Mouse (Mus musculus) hindbrain, embryonic 14.5 days (tissue): ENCODE measurements around the gene Ppp4r3a. TPM values are rescaled to one million over a fixed set of nuclear protein-coding genes. Genes with fewer than 3 reads are reported as not detected.

ENCODE experiments used
- ATAC-seq: fragments of 200-750 bp; cut with Nextera tagmentation; 2 replicates; pipeline ENCODE4 v1.8.0; 2017; ENCODE audit warnings: moderate number of reproducible peaks, mild to moderate bottlenecking, moderate TSS enrichment, moderate library complexity; ENCODE audit not compliant: low FRiP score
- DNase-seq: peaks from one replicate; pipeline ENCODE4 v3.0.0-alpha.2; 2015; ENCODE audit warnings: low spot score
- H3K27ac ChIP-seq: fragments of 300-500 bp; sonication (generic); 2 replicates; pipeline ENCODE4 v1.5.1; 2014; ENCODE audit warnings: mild to moderate bottlenecking, moderate library complexity
- H3K27me3 ChIP-seq: fragments of 300-500 bp; sonication (generic); 2 replicates; pipeline ENCODE4 v1.6.1; 2014; ENCODE audit warnings: mild to moderate bottlenecking, low read length, mixed read lengths; ENCODE audit not compliant: control insufficient read depth, insufficient read depth
- H3K36me3 ChIP-seq: fragments of 300-500 bp; sonication (generic); replicated peaks from 2 replicates; pipeline ENCODE4 v1.6.1; 2014; ENCODE audit not compliant: control insufficient read depth, insufficient read depth
- H3K4me1 ChIP-seq: fragments of 300-500 bp; sonication (generic); replicated peaks from 2 replicates; pipeline ENCODE4 v1.6.1; 2014; ENCODE audit warnings: antibody characterized with exemption, low read length, mixed read lengths; ENCODE audit not compliant: control insufficient read depth, insufficient read depth
- H3K4me2 ChIP-seq: fragments of 300-500 bp; sonication (generic); replicated peaks from 2 replicates; pipeline ENCODE4 v1.6.1; 2014; ENCODE audit warnings: mild to moderate bottlenecking, moderate library complexity
- H3K4me3 ChIP-seq: fragments of 300-500 bp; sonication (generic); replicated peaks from 2 replicates; pipeline ENCODE4 v1.5.1; 2014; ENCODE audit warnings: mild to moderate bottlenecking, low read length
- H3K9ac ChIP-seq: fragments of 300-500 bp; sonication (generic); 2 replicates; pipeline ENCODE4 v1.6.1; 2014
- H3K9me3 ChIP-seq: fragments of 300-500 bp; sonication (generic); 2 replicates; pipeline ENCODE4 v1.6.1; 2016; ENCODE audit warnings: low read length; ENCODE audit not compliant: control insufficient read depth
- WGBS: fragments of 180-500 bp; shearing (Covaris S2); extraction: QIAGEN DNeasy Blood & Tissue Kit; methylation state at CpG from one replicate; pipeline ENCODE4 v1.1.7; 2014; 5-methylcytosine and 5-hydroxymethylcytosine counted together
- polyA plus RNA-seq: library from polyadenylated mRNA; unstranded; fragments of >200 nt; fragmentation: Nextera tagmentation; extraction: Ambion mirVana; gene quantifications from 2 replicates; pipeline ENCODE4 v1.2.1, GENCODE M21; 2014

The Ppp4r3a gene
- polyA plus RNA-seq, 1 experiment from 2014 or later: 29.1 TPM

DNA sequence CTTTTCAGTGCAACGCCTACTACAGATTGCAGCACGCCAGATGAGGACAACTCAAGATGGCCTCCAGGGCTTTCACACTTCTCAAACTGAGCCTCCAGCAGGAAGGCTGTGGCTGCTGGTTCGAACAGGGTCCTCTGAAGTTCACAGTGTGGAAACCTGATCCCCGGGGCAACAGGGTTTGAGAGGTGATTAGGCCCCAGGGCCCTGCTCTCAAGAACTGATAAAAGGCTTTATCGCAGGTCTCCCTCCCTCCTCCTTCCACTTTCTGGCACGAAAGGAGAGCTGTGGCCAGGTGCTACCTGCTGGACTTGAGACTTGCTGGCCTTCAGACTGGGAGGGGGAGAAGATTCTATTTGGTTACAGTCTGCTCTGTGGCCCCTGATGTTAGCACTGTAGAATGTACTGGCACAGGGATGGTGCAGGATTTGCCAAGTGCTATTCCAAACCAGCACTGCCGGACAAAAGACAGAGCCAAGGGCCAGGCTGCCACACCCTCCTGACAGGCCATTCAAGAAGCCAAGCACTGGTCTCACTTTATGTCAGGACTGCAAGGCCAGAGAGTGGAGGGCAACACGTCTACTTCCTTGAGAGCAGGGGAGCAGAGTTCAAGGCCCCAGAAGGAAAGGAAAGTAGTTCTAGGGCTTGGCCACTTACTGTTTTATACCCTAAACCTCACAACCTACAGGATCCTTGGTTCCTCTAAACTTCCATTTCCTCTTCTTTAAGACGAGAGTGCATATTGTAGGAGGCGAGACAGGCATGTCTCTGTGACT lies 73.2 kb downstream of the Ppp4r3a start:
- H3K4me1 ChIP-seq: peaks cover 24% of the 10 kb centered on the region
- DNase-seq (no peak), ATAC-seq (no peak)
- H3K9ac ChIP-seq: no peak overlapping the region
- no peak overlapping the region for H3K27ac ChIP-seq
- WGBS: 73% methylated on average over 10 of the region's 10 CpGs
- no peaks in the 10 kb centered on the region for H3K27me3 ChIP-seq
- no peaks in the 10 kb centered on the region for H3K9me3 ChIP-seq
- H3K4me3 ChIP-seq: no peak overlapping the region
- H3K4me2 ChIP-seq: no peak overlapping the region
- no peaks in the 10 kb centered on the region for H3K36me3 ChIP-seq

DNA sequence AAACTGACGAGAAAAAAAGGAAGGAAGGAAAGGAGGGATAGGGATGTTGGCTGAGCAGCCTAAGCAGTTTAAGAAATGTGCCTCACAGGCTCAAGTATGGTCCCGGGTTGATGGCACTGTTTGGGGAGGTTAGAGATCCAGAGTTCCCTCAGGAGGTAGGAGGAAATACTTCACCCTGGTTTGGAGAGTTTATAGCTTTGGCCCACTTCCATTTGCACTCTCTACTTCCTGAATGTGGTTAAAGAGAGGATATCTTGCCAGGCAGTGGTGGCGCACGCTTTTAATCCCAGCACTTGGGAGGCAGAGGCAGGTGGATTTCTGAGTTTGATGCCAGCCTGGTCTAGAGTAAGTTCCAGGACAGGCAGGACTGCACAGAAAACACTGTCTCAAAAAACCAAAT lies 74.3 kb downstream of the Ppp4r3a start:
- H3K4me1 ChIP-seq: peaks cover 28% of the 10 kb centered on the region
- H3K27me3 ChIP-seq: no peaks in the 10 kb centered on the region
- WGBS: 85% methylated on average over 4 of the region's 4 CpGs
- no peak overlapping the region for H3K27ac ChIP-seq
- no peaks in the 10 kb centered on the region for H3K36me3 ChIP-seq
- H3K4me2 ChIP-seq: no peak overlapping the region
- DNase-seq: no peak
- no peak overlapping the region for H3K9ac ChIP-seq
- no peaks in the 10 kb centered on the region for H3K9me3 ChIP-seq
- no peak overlapping the region for H3K4me3 ChIP-seq
- ATAC-seq: no peak

DNA sequence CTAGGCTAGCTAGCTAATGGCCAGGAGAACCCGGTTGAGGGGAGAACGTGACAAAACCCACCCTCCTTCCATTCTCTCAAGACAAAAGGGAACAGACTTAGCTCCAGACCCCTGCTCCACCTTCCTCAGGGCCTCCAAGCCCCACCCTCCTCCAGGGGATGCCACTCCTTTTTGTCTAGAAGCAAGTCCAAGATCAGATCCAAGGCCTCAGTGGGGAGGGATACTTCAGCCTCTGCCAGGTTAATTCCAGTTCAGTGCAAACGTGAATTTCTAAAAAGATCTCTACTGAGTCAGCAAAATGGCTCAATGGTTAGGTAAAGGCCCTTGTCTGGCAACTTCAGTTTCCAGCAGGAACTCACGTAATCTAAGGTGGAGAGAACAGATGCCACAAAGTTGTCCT lies 74.9 kb downstream of the Ppp4r3a start:
- H3K4me3 ChIP-seq: no peak overlapping the region
- H3K36me3 ChIP-seq: no peaks in the 10 kb centered on the region
- ATAC-seq: no peak
- no peaks in the 10 kb centered on the region for H3K9me3 ChIP-seq
- no peak overlapping the region for H3K27ac ChIP-seq
- WGBS: 30% methylated on average over 4 of the region's 4 CpGs
- no peak overlapping the region for H3K9ac ChIP-seq
- no peak overlapping the region for H3K4me2 ChIP-seq
- no peaks in the 10 kb centered on the region for H3K27me3 ChIP-seq
- DNase-seq: no peak
- H3K4me1 ChIP-seq: peaks cover 31% of the 10 kb centered on the region

DNA sequence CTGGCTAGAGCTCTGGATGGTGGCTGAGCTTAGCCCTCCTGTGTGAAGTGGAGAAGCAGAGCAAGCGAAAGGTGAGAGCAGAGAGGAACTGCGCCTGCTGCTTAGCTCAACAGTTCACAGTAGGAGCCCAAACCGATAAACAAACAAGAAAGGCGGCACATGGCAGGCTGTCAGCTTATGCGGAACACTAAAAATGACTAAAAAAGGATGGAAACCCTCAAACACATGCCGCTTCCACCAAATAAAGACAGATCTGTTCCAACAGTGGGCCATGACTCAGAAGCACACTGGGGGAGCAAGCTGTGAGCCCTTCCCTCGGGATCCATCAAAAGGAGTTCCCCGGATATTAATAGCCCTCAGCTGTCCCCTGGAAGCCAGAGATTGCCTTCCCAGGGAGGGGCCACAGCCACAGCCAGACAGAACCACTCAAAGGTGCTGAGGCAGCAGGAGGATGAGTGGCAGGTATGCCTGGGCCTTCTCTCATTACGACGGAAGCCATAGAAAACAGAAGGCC lies 75.5 kb downstream of the Ppp4r3a start:
- DNase-seq (no peak), ATAC-seq (no peak)
- Histone ChIP-seq H3K9me3 (no peaks in the 10 kb centered on the region), H3K4me1 (peaks cover 27% of the 10 kb centered on the region), H3K9ac (no peak overlapping the region), H3K27ac (no peak overlapping the region; the same call in 1 of the 2 replicates), H3K27me3 (no peaks in the 10 kb centered on the region), H3K4me3 (no peak overlapping the region), H3K36me3 (no peaks in the 10 kb centered on the region), H3K4me2 (no peak overlapping the region)
- 31% methylated on average over 10 of the region's 10 CpGs for WGBS

DNA sequence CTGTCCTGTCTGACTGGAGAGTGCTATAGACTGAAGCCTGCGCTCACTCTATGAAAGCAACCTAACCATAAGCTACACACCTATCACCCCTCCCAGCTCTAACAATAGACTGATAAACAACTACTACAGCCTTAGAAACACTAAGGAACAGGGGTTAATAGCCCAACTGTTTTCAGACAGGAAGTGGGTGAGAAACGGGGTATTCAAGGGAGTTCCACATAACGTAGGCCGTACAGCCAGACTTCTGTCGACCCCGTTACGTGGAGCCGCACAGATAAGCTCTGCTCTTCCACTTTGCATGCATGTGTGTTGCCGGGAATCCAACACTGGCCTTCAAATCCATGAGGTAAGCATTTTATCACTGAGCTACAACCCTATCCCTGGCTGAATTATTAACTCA lies 76.1 kb downstream of the Ppp4r3a start:
- Histone ChIP-seq H3K36me3 (no peaks in the 10 kb centered on the region), H3K4me2 (no peak overlapping the region), H3K9me3 (no peaks in the 10 kb centered on the region), H3K27ac (no peak overlapping the region; the same call in 1 of the 2 replicates), H3K4me1 (peaks cover 22% of the 10 kb centered on the region), H3K27me3 (no peaks in the 10 kb centered on the region), H3K9ac (no peak overlapping the region), H3K4me3 (no peak overlapping the region)
- no peak for ATAC-seq
- DNase-seq: no peak
- WGBS: 81% methylated on average over 9 of the region's 9 CpGs

DNA sequence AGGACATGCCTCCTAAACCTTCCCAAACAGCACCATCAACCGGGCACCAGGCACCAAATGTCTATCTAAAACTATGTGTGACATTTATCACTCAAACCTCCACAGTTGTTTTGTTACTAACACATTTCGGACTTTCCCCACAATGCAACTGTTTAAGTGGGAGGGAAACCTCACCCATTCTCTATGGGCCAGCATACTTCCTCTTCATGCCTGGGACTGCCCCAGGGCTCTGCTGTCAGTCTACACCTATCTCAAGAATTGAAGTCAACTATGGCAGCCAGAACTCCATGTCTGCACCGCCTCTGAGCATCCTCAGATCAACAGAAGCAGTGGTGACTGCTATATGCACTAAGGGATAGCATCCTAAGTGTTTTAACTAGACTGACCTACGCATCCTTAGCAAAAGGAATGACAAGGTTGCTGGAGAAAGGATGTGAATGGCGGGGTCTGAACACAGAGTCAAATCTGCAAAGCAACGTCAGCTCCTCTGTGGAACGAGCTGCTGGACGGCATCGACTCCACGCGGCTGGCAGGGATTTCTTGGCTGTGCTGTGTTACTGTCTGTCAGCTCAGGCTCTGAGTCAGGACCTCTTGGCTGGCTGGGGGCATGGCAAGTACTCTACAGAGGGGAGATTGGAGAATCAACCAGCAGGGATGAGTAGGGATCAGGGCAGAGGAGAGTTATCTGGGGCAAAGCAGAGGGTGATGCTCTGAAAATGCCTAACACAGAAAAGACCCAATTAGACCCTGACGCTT lies 77.7 kb downstream of the Ppp4r3a start:
- peaks cover 18% of the 10 kb centered on the region for H3K4me1 ChIP-seq
- DNase-seq (no peak), ATAC-seq (no peak)
- H3K9me3 ChIP-seq: no peaks in the 10 kb centered on the region
- no peak overlapping the region for H3K4me2 ChIP-seq
- WGBS: 85% methylated on average over 12 of the region's 12 CpGs
- peak overlapping the region; percentile 48; the same call in 1 of the 2 replicates for H3K27ac ChIP-seq
- no peaks in the 10 kb centered on the region for H3K27me3 ChIP-seq
- H3K4me3 ChIP-seq: no peak overlapping the region
- H3K36me3 ChIP-seq: no peaks in the 10 kb centered on the region
- H3K9ac ChIP-seq: no peak overlapping the region

DNA sequence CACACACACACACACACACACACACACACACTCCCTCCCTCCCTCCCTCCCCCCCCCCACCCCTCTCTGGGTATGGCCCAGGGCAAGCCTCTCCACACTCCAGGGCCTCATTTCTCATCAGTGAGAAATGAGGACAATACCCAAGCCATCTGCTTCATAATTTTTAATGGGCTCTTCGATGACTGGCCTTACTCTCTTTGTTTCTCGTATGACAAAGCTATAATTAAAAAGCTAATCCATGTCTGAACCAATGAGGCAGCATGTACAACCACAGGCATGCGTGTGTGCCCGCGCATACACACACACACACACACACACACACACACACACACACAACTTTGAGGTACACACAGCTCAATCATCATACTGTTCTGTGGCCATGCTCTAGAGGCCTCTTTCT lies 78.5 kb downstream of the Ppp4r3a start:
- DNase-seq (no peak), ATAC-seq (peak; percentile 50; the same call in 1 of the 2 replicates)
- 41% methylated on average over 5 of the region's 5 CpGs for WGBS
- Histone ChIP-seq H3K9me3 (no peaks in the 10 kb centered on the region), H3K27ac (peak overlapping the region; percentile 48; the same call in 1 of the 2 replicates), H3K9ac (no peak overlapping the region), H3K4me1 (peaks cover 18% of the 10 kb centered on the region), H3K4me3 (no peak overlapping the region), H3K36me3 (no peaks in the 10 kb centered on the region), H3K27me3 (no peaks in the 10 kb centered on the region), H3K4me2 (no peak overlapping the region)

DNA sequence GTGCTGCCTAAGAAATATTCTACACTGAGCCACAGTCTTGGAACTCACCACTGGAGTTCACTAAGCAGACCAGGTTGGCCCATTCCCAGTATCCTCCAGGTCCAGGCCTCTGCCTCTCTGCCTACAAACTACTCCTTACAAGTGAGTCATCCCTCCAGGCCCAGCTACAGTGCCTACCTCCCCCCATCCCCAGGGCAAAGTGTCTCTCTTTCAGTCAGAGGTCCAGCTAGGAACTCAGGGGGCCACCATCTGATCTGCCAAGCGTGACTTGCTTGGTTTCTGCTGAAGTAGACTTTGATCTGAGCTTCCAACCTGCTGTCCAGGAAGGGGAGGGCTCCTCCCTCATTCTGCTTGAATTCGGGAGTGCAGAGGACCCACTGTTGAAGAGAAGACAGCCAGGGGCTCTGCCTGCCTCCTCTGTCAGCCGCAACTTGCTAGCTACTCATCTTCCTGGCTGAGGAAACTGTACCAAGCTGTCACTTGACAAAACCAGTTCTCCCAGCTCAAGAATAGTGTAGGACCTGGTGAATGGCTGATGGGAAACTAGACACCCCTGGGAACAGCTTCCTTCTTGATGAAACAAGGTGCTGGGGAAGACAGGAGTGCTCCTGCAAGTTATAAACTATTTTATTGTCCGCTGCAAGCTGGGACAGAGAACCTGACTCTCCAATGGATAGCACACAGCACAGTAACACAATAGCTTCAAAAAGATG lies 80.5 kb downstream of the Ppp4r3a start:
- Histone ChIP-seq H3K9ac (no peak overlapping the region), H3K4me3 (no peak overlapping the region), H3K9me3 (no peaks in the 10 kb centered on the region), H3K27ac (no peak overlapping the region), H3K36me3 (no peaks in the 10 kb centered on the region), H3K27me3 (no peaks in the 10 kb centered on the region), H3K4me2 (no peak overlapping the region), H3K4me1 (peaks cover 21% of the 10 kb centered on the region; the same call in 1 of the 2 replicates)
- no peak for DNase-seq
- no peak for ATAC-seq
- WGBS: 45% methylated on average over 4 of the region's 4 CpGs
